Mouse (Mus musculus) MN1 (cell line): ENCODE data around the gene Chd2.

ENCODE experiments used
- DNase-seq: peaks from one replicate; pipeline ENCODE4 v3.0.0-alpha.2; 2016; ENCODE audit warnings: low spot score

Gene Chd2

GRCm38 (mm10) chr7:73402671-73403070 lies 139.0 kb downstream of the Chd2 start:
- no peak for DNase-seq

- no peak for DNase-seq
Observed at GRCm38 (mm10) chr7:73402106-73402505, 139.5 kb downstream of the Chd2 start.

- no peak for DNase-seq
Observed at GRCm38 (mm10) chr7:73400051-73400916, 141.3 kb downstream of the Chd2 start.

- DNase-seq = no peak
Observed at GRCm38 (mm10) chr7:73399501-73400044, 142.1 kb downstream of the Chd2 start.

GRCm38 (mm10) chr7:73398806-73399442 lies 142.7 kb downstream of the Chd2 start:
- no peak for DNase-seq

GRCm38 (mm10) chr7:73398319-73398718 lies 143.3 kb downstream of the Chd2 start:
- DNase-seq = no peak

GRCm38 (mm10) chr7:73394013-73394409 lies 147.6 kb downstream of the Chd2 start:
- no peak for DNase-seq

- no peak for DNase-seq
Observed at GRCm38 (mm10) chr7:73393307-73394012, 148.2 kb downstream of the Chd2 start.

- DNase-seq = no peak
Observed at GRCm38 (mm10) chr7:73392359-73392758, 149.3 kb downstream of the Chd2 start.

- no peak for DNase-seq
Observed at GRCm38 (mm10) chr7:73391518-73392321, 149.9 kb downstream of the Chd2 start.

- peak; percentile 31 for DNase-seq
Observed at GRCm38 (mm10) chr7:73391002-73391517, 150.6 kb downstream of the Chd2 start.

- DNase-seq = no peak
Observed at GRCm38 (mm10) chr7:73390426-73391001, 151.1 kb downstream of the Chd2 start.

- no peak for DNase-seq
Observed at GRCm38 (mm10) chr7:73389871-73390294, 151.7 kb downstream of the Chd2 start.

GRCm38 (mm10) chr7:73389419-73389818 lies 152.2 kb downstream of the Chd2 start:
- DNase-seq = no peak

GRCm38 (mm10) chr7:73388866-73389265 lies 152.8 kb downstream of the Chd2 start:
- DNase-seq = no peak

GRCm38 (mm10) chr7:73382843-73383242 lies 158.8 kb downstream of the Chd2 start:
- DNase-seq = no peak

GRCm38 (mm10) chr7:73378034-73378433 lies 163.6 kb downstream of the Chd2 start:
- DNase-seq = no peak

- DNase-seq = no peak
Observed at GRCm38 (mm10) chr7:73377307-73377706, 164.3 kb downstream of the Chd2 start.
